Mouse (Mus musculus): ENCODE measurements at regions not wholly inside any gene's neighbourhood (a gene's known extent, or its start where the extent isn't known, plus 50 kb on each side); places are given as distances from the start of the nearest gene placed in this dataset.

- Histone ChIP-seq H3K9me3 (replicated peaks) (no peaks in the 10 kb centered on the region), H3K36me3 (no peaks in the 10 kb centered on the region), H3K4me3 (no peak overlapping the region), H3K4me1 (peaks cover 13% of the 10 kb centered on the region), H3K27me3 (ENCODE audit: low read depth, poor library complexity, severe bottlenecking) (no peaks in the 10 kb centered on the region), H3K27ac (peak overlapping the region; percentile 44; the same call in 1 of the 2 replicates)
- DNase-seq (ENCODE audit: low spot score) = no peak
- WGBS = 84% methylated on average over 15 of the region's 15 CpGs
Observed at GRCm38 (mm10) chr1:151079614-151080360, 86.6 kb upstream of the Hmcn1 start.

- Histone ChIP-seq H3K27me3 (ENCODE audit: low read depth, poor library complexity, severe bottlenecking) (no peaks in the 10 kb centered on the region), H3K27ac (peak overlapping the region; percentile 30), H3K9me3 (replicated peaks) (no peaks in the 10 kb centered on the region), H3K4me3 (no peak overlapping the region), H3K4me1 (peaks cover 13% of the 10 kb centered on the region), H3K36me3 (no peaks in the 10 kb centered on the region)
- WGBS = 67% methylated on average over 9 of the region's 9 CpGs
- no peak for DNase-seq (ENCODE audit: low spot score)
Observed at GRCm38 (mm10) chr1:151080510-151080980, 87.3 kb upstream of the Hmcn1 start.

DNA sequence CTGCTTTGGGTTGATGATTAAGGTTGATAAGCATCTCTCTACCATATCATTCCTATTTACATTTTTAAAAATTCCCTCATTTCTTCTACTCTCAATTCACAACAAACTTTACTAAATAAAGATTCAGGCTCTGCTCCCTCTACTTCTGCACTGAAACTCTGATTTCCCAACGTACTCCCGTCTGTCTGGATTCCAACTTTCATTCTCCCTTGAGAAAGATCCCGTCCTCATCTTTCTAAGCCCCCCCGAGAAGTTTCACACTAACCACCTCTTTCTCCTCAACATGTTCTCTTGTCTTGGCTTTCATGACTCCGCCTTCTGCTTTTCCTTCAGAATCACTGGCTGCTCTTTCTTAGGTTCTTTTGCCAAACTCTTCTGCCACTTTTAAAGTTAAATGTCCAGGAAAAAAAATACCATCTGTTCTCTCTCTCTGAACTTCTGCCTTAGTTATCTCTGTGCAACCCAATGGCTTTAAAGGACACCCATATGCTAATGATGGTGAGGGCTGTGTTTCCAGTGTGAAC, 89.3 kb upstream of the Hmcn1 start:
- H3K4me1 ChIP-seq = peaks cover 13% of the 10 kb centered on the region
- H3K9me3 ChIP-seq (replicated peaks) = no peaks in the 10 kb centered on the region
- H3K36me3 ChIP-seq = no peaks in the 10 kb centered on the region
- DNase-seq (ENCODE audit: low spot score) = no peak
- H3K27me3 ChIP-seq (ENCODE audit: low read depth, poor library complexity, severe bottlenecking) = no peaks in the 10 kb centered on the region
- no peak overlapping the region for H3K4me3 ChIP-seq
- H3K27ac ChIP-seq = no peak overlapping the region
- 93% methylated on average over 5 of the region's 5 CpGs for WGBS

- no peaks in the 10 kb centered on the region for H3K9me3 ChIP-seq (replicated peaks)
- no peaks in the 10 kb centered on the region for H3K27me3 ChIP-seq (ENCODE audit: low read depth, poor library complexity, severe bottlenecking)
- DNase-seq (ENCODE audit: low spot score) = no peak
- H3K4me1 ChIP-seq = peaks cover 17% of the 10 kb centered on the region
- H3K36me3 ChIP-seq = no peaks in the 10 kb centered on the region
- H3K27ac ChIP-seq = no peak overlapping the region
- no peak overlapping the region for H3K4me3 ChIP-seq
- WGBS = 88% methylated on average over 2 of the region's 2 CpGs
Observed at GRCm38 (mm10) chr1:151083806-151084205, 90.6 kb upstream of the Hmcn1 start.

DNA sequence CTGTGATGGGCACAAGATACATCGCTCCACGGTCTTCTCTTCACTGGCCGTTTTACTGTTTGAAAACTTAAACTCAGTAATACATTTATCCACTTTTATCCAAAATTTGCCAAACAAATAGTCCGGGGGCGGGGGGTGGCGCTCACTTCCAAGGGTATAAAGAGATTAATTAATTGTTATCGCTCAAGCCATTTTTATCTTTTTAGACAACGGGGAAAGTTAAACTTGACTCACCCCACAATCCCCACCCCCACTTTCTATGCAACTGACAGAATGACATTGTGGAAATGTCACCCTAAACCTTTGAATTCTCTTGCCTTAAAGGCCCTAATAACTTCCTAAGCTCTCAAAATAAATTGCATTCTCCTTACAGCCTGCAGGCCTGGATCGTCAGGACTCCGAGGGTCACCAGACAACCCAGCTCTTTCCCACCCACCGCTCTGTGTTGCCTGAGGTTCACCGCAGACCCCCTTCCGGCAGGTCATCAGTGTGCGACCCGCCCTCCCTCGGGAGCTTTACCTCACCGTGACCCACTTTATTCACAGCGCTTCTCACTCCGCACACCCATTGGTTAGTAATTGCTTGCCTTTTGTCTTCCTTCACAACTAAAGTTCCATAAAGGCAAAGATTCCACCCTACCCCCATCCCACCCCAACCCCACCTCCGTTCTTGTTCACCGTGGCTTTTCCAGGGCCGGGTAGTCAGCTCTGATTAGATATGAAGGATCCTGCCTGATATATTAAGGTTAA, 93.0 kb upstream of the Hmcn1 start:
- 0 out of 2 replicates have a peak overlapping the region, but pooled peaks have one; percentile 7 for H3K27ac ChIP-seq

DNA sequence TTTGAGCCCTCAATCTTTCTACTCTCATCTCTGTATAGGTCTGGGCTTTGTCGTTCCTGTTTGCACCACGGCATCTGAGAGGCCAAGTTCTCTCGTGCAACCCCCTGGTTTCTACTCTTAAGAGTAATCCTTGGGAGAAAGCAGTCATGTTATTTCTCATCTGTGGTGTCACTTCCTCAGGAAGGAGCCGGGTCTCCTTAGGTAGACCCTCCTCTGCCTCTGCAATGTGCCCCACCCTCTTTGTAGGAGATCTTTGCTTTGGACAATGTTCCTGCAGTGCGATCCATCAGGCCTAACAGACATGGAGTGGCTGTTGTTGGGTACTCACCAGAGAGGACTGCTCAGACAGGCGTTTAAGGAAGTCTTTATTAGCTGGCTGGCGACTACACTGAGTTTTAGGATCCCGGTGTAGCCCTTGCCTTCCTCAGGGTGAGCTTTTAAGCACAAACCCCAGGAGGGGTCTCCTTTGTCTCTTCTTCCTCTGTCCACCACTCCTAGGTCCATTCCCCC, 94.0 kb upstream of the Hmcn1 start:
- Histone ChIP-seq H3K4me1 (peaks cover 4% of the 10 kb centered on the region), H3K4me3 (no peak overlapping the region), H3K9me3 (replicated peaks) (no peaks in the 10 kb centered on the region), H3K27me3 (ENCODE audit: low read depth, poor library complexity, severe bottlenecking) (no peaks in the 10 kb centered on the region), H3K27ac (no peak overlapping the region), H3K36me3 (no peaks in the 10 kb centered on the region)
- WGBS = 78% methylated on average over 8 of the region's 8 CpGs
- DNase-seq (ENCODE audit: low spot score) = no peak

More for the DNA sequence above, 93.0 kb upstream of the Hmcn1 start:
- 80% methylated on average over 22 of the region's 22 CpGs for WGBS
- H3K4me3 ChIP-seq = no peak overlapping the region
- peaks cover 4% of the 10 kb centered on the region for H3K4me1 ChIP-seq
- no peak for DNase-seq (ENCODE audit: low spot score)
- no peaks in the 10 kb centered on the region for H3K36me3 ChIP-seq
- H3K27me3 ChIP-seq (ENCODE audit: low read depth, poor library complexity, severe bottlenecking) = no peaks in the 10 kb centered on the region
- H3K9me3 ChIP-seq (replicated peaks) = no peaks in the 10 kb centered on the region

DNA sequence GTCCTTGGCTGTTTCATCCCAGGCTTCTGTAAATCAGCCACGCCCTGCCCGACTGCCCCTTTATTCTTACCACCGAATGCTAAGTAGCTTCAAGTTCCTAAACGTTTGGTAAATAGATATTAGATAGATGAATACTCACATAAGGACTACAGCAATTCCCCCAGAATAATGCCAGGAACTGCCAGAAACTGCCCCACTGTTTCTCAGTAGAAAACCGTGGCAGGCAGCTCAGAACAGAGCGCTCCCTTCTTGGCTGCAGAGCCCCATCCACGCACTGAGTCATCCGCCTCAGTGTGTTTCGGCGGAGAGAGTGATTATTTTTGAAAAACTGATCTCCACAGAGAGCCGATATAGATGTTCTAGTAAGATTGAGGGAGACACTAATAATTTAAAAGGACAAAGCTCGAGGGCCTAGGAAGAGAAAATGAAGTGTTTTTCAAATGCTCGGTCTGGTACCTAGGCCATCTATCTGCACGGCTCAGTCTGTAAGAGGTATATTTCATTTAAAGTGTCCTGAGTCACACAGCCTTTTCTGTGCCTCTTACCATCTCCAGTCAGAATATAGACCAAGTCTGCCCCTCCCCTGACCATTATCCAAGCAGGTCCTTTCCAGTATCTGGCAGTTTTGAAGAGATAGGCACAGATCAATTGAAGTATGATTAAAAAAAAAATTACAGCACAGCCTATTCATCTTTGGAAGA, 94.4 kb upstream of the Gm47985 start:
- Histone ChIP-seq H3K27ac (no peak overlapping the region), H3K27me3 (ENCODE audit: low read depth, poor library complexity, severe bottlenecking) (no peaks in the 10 kb centered on the region), H3K4me3 (no peak overlapping the region), H3K9me3 (replicated peaks) (no peaks in the 10 kb centered on the region), H3K4me1 (peaks cover 4% of the 10 kb centered on the region), H3K36me3 (no peaks in the 10 kb centered on the region)
- 89% methylated on average over 14 of the region's 14 CpGs for WGBS
- no peak for DNase-seq (ENCODE audit: low spot score)

- H3K27me3 ChIP-seq (ENCODE audit: low read depth, poor library complexity, severe bottlenecking) = no peaks in the 10 kb centered on the region
- no peaks in the 10 kb centered on the region for H3K9me3 ChIP-seq (replicated peaks)
- H3K4me3 ChIP-seq = no peak overlapping the region
- DNase-seq (ENCODE audit: low spot score) = no peak
- peaks cover 4% of the 10 kb centered on the region for H3K4me1 ChIP-seq
- 79% methylated on average over 11 of the region's 11 CpGs for WGBS
- no peak overlapping the region for H3K27ac ChIP-seq
- no peaks in the 10 kb centered on the region for H3K36me3 ChIP-seq
Observed at GRCm38 (mm10) chr1:151088535-151089125, 93.7 kb upstream of the Gm47985 start.

DNA sequence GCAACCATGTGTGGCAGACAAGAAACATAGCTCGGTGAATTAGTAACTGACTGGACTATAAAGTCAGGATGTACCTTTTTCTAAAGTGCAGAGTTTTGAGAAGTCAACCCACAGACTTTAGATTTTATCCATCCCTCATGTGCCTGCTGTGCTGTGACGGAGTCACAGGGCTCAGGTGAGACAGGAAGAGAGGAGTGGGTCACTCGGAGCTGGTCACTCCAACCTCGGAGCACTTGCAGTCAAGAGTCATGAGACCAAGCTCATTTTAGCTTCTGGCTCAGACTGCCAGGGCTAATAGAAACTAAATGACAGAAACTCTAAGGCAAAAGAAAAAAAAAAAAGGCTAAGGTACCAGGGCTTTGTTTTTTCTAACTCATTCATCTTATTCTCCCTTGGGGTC, 90.3 kb upstream of the Gm47985 start:
- H3K9me3 ChIP-seq (replicated peaks) = no peaks in the 10 kb centered on the region
- no peaks in the 10 kb centered on the region for H3K27me3 ChIP-seq (ENCODE audit: low read depth, poor library complexity, severe bottlenecking)
- peaks cover 12% of the 10 kb centered on the region for H3K4me1 ChIP-seq
- WGBS = 79% methylated on average over 4 of the region's 4 CpGs
- no peaks in the 10 kb centered on the region for H3K36me3 ChIP-seq
- no peak for DNase-seq (ENCODE audit: low spot score)
- no peak overlapping the region for H3K4me3 ChIP-seq
- H3K27ac ChIP-seq = no peak overlapping the region

GRCm38 (mm10) chr1:151095344-151096050, 86.8 kb upstream of the Gm47985 start:
- no peaks in the 10 kb centered on the region for H3K9me3 ChIP-seq (replicated peaks)
- no peak overlapping the region for H3K4me3 ChIP-seq
- peaks cover 8% of the 10 kb centered on the region for H3K4me1 ChIP-seq
- H3K36me3 ChIP-seq = no peaks in the 10 kb centered on the region
- peak overlapping the region; percentile 47; the same call in 1 of the 2 replicates for H3K27ac ChIP-seq
- WGBS = 91% methylated on average over 10 of the region's 10 CpGs
- H3K27me3 ChIP-seq (ENCODE audit: low read depth, poor library complexity, severe bottlenecking) = no peaks in the 10 kb centered on the region
- no peak for DNase-seq (ENCODE audit: low spot score)

DNA sequence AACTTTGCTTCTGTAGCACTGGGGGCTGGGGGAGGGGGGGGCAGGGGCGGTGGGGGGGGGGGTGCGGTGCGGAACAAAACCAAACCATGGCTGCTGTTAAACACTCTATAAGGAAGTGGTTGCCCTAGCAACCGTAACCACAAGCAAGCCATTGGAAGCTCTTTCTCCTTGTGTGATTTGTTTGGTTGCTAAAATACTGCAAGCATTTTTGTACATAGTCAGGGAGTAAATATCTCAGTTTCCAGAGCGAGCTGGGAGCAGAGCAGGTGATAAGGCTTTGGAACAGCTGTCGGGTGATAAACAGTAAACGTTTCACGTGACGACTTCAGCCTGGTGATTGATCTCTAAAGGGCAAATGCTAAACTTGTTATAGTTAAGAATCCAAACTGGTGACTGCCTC, 86.3 kb upstream of the Gm47985 start:
- WGBS = 33% methylated on average over 9 of the region's 9 CpGs
- no peaks in the 10 kb centered on the region for H3K27me3 ChIP-seq (ENCODE audit: low read depth, poor library complexity, severe bottlenecking)
- H3K9me3 ChIP-seq (replicated peaks) = no peaks in the 10 kb centered on the region
- no peak overlapping the region for H3K4me3 ChIP-seq
- peak overlapping the region; percentile 47; the same call in 1 of the 2 replicates for H3K27ac ChIP-seq
- H3K36me3 ChIP-seq = no peaks in the 10 kb centered on the region
- peaks cover 8% of the 10 kb centered on the region for H3K4me1 ChIP-seq
- DNase-seq (ENCODE audit: low spot score) = no peak

- WGBS = 100% methylated on average over 1 of the region's 1 CpGs
- Histone ChIP-seq H3K36me3 (no peaks in the 10 kb centered on the region), H3K27me3 (ENCODE audit: low read depth, poor library complexity, severe bottlenecking) (no peaks in the 10 kb centered on the region), H3K9me3 (replicated peaks) (no peaks in the 10 kb centered on the region), H3K27ac (no peak overlapping the region; the same call in 1 of the 2 replicates), H3K4me1 (peaks cover 12% of the 10 kb centered on the region), H3K4me3 (no peak overlapping the region)
- peak; percentile 23 for DNase-seq (ENCODE audit: low spot score)
Observed at GRCm38 (mm10) chr1:151097506-151097905, 84.8 kb upstream of the Gm47985 start.

All from limb, embryonic 10.5 days (tissue).